Mouse (Mus musculus) heart, postnatal 0 days (tissue): ENCODE data around the gene Wwox.

ENCODE experiments used
- CTCF ChIP-seq: IDR thresholded peaks from 2 replicates; pipeline ENCODE4 v1.5.1; 2016; ENCODE audit warnings: antibody characterized with exemption, control low read depth, low read depth
- EP300 ChIP-seq: IDR thresholded peaks from 2 replicates; pipeline ENCODE4 v1.6.1; 2016; ENCODE audit warnings: antibody characterized with exemption, low read depth

DNA sequence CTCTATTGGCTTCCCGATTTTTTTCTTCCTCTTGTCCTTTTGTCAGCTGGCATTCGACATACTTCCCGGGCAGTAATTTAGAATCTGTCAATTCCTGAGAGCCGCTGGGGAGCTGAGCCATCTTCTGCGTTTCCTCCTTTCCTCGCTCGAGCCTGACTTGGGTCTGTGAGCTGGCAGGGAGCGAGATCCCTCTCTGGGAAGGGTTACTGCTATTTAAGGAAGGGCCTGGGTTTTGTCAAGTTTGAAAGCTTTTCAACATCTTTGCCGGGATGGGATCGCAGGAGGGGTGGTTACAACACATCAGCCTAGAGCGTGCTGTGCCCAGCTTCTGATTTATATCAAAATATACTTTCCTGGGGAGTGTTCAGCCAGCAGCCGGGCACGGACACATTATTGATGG lies 725.4 kb downstream of the Wwox start:
- TF ChIP-seq EP300 (no peak), CTCF (no peak)
